Mouse (Mus musculus) stomach, postnatal 0 days (tissue): ENCODE data around the gene Rcan1. TPM values are rescaled to one million over a fixed set of nuclear protein-coding genes. Genes with fewer than 3 reads are reported as not detected.
"Not testable (repeated sequence)": the region's sequence is repeated elsewhere in the genome, so short reads cannot be mapped to it uniquely, and the experiment has no call there.

Source experiments
- ATAC-seq: fragments of 200-750 bp; cut with Nextera tagmentation; 2 replicates; pipeline ENCODE4 v1.8.0; 2017; ENCODE audit not compliant: low FRiP score, low TSS enrichment
- DNase-seq: peaks from one replicate; pipeline ENCODE4 v3.0.0-alpha.2; 2016; ENCODE audit warnings: low spot score
- H3K27ac ChIP-seq: fragments of 300-500 bp; sonication (generic); replicated peaks from 2 replicates; pipeline ENCODE4 v1.5.1; 2014; ENCODE audit warnings: mild to moderate bottlenecking, control low read depth
- H3K27me3 ChIP-seq: fragments of 300-500 bp; sonication (generic); 2 replicates; pipeline ENCODE4 v1.6.1; 2014; ENCODE audit warnings: low read length; ENCODE audit not compliant: control insufficient read depth, insufficient read depth
- H3K36me3 ChIP-seq: fragments of 300-500 bp; sonication (generic); 2 replicates; pipeline ENCODE4 v1.6.1; 2014; ENCODE audit warnings: low read length, mixed read lengths; ENCODE audit not compliant: control insufficient read depth, insufficient read depth
- H3K4me1 ChIP-seq: fragments of 300-500 bp; sonication (generic); replicated peaks from 2 replicates; pipeline ENCODE4 v1.6.1; 2014; ENCODE audit warnings: antibody characterized with exemption; ENCODE audit not compliant: control insufficient read depth, insufficient read depth
- H3K4me2 ChIP-seq: fragments of 300-500 bp; sonication (generic); replicated peaks from 2 replicates; pipeline ENCODE4 v1.6.1; 2014; ENCODE audit warnings: low read depth, mild to moderate bottlenecking, control low read depth, moderate library complexity
- H3K4me3 ChIP-seq: fragments of 300-500 bp; sonication (generic); 2 replicates; pipeline ENCODE4 v1.5.1; 2014; ENCODE audit warnings: low read depth, low read length, control low read depth
- H3K9ac ChIP-seq: fragments of 300-500 bp; sonication (generic); 2 replicates; pipeline ENCODE4 v1.6.1; 2014; ENCODE audit warnings: mild to moderate bottlenecking, low read length, control low read depth, mixed read lengths
- H3K9me3 ChIP-seq: fragments of 300-500 bp; sonication (generic); 2 replicates; pipeline ENCODE4 v1.6.1; 2016; ENCODE audit warnings: low read length; ENCODE audit not compliant: control insufficient read depth
- CTCF ChIP-seq: IDR thresholded peaks from 2 replicates; pipeline ENCODE4 v1.5.1; 2016; ENCODE audit warnings: antibody characterized with exemption, low read depth, mild to moderate bottlenecking, moderate library complexity
- EP300 ChIP-seq: optimal IDR thresholded peaks from 2 replicates; pipeline ENCODE3; 2016; ENCODE audit warnings: antibody characterized with exemption
- WGBS: fragments of 180-500 bp; shearing (Covaris S2); extraction: QIAGEN DNeasy Blood & Tissue Kit; methylation state at CpG from one replicate; pipeline ENCODE4 v1.1.7; 2014; 5-methylcytosine and 5-hydroxymethylcytosine counted together
- polyA plus RNA-seq: library from polyadenylated mRNA; unstranded; fragments of >200 nt; fragmentation: Nextera tagmentation; extraction: Ambion mirVana; gene quantifications from 2 replicates; pipeline ENCODE4 v1.2.1, GENCODE M21; 2015

Rcan1 gene
- polyA plus RNA-seq, result 24.8 and 28.6 TPM in 2 replicates

GRCm38 (mm10) chr16:92470706-92471105 lies at the start of gene Rcan1:
Gene Rcan1 (minus strand): TSS chr16:92470867.
- no peak within 1 kb of the TSS for H3K4me3 ChIP-seq
- H3K9me3 ChIP-seq, result no peaks in the 10 kb centered on the region
- H3K27ac ChIP-seq, result no peak within 1 kb of the TSS
- H3K9ac ChIP-seq, result no peak within 1 kb of the TSS
- no peak for TF ChIP-seq CTCF
- no peak for TF ChIP-seq EP300
- WGBS, result 76% methylated on average over 6 of the region's 6 CpGs
- ATAC-seq (no peak), DNase-seq (no peak)
- no peaks in the 10 kb centered on the region for H3K27me3 ChIP-seq
- H3K4me2 ChIP-seq, result no peak within 1 kb of the TSS
- H3K4me1 ChIP-seq, result no peaks in the 10 kb centered on the region
- no peaks in the 10 kb centered on the region for H3K36me3 ChIP-seq

DNA sequence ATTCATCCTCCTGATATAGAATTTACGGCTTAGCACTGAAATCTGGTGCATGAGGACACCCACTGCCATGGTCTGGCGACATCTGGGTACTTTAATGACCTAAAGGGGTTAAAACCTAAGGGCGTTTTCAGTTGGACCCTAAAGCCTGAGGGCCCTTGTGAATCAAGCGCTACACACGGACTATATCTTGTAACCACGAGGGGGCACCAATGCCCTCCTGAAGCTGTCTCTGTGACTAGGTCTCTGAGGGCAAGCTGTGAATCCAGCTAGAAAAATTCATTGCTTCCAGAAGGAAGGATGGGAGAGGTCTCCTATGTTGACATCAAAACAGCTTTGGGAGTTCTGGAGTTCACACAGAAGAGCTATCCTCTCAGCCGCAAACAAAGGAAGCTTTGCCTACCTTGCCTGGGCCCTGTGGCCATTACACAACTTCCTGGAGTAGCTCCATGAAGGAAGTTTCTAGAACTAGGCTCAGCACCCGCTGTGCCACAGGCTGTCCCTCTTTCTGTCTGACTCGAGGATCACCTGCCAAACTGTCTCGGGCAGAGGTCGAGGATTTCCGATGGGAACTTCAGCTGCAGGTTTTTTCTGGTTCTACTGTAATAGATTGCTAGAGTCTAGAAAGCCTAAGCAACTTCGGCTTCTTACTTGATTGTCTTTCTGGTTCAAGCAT lies 49.3 kb upstream of the Rcan1 start:
- no peaks in the 10 kb centered on the region for H3K36me3 ChIP-seq
- H3K27me3 ChIP-seq, result no peaks in the 10 kb centered on the region
- no peaks in the 10 kb centered on the region for H3K4me1 ChIP-seq
- peak; percentile 81 for TF ChIP-seq CTCF
- TF ChIP-seq EP300, result no peak
- ATAC-seq, result 0 out of 2 replicates have a peak, but pooled peaks have one; percentile 24
- H3K9ac ChIP-seq, result no peak overlapping the region
- no peak overlapping the region for H3K4me3 ChIP-seq
- DNase-seq, result peak; percentile 67
- H3K9me3 ChIP-seq, result no peaks in the 10 kb centered on the region
- 53% methylated on average over 13 of the region's 13 CpGs for WGBS
- H3K4me2 ChIP-seq, result no peak overlapping the region
- no peak overlapping the region for H3K27ac ChIP-seq

GRCm38 (mm10) chr16:92518718-92519117 lies 48.1 kb upstream of the Rcan1 start:
- no peak overlapping the region for H3K9ac ChIP-seq
- no peaks in the 10 kb centered on the region for H3K27me3 ChIP-seq
- H3K4me3 ChIP-seq, result no peak overlapping the region
- no peak overlapping the region for H3K27ac ChIP-seq
- ATAC-seq, result no peak
- 57% methylated on average over 4 of the region's 4 CpGs for WGBS
- DNase-seq, result no peak
- no peaks in the 10 kb centered on the region for H3K4me1 ChIP-seq
- TF ChIP-seq CTCF (no peak), EP300 (no peak)
- H3K36me3 ChIP-seq, result no peaks in the 10 kb centered on the region
- H3K9me3 ChIP-seq, result no peaks in the 10 kb centered on the region
- H3K4me2 ChIP-seq, result no peak overlapping the region

DNA sequence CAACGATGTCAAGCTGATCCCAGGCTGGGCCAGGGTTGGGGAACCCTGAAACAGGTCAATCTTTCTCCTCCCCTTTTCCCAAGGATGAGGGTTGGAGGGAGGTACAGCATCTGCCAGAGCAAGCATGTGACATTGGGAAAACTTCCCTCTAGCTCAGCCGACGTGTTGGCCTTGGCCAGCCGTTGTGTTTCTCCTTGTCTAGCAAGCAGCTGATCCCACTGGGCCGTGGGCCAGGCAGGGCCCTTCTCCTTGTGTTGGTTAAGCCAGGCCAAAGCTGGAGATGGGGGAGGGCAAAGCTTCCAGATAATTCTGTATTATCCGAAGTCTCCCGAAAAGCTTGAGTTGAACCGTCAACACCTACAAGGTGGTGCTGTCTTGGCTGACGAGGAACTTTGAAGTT lies 45.5 kb upstream of the Rcan1 start:
- H3K4me3 ChIP-seq, result no peak overlapping the region
- no peak for ATAC-seq
- 46% methylated on average over 9 of the region's 9 CpGs for WGBS
- no peaks in the 10 kb centered on the region for H3K9me3 ChIP-seq
- no peak overlapping the region for H3K9ac ChIP-seq
- H3K27ac ChIP-seq, result no peak overlapping the region
- DNase-seq, result no peak
- H3K4me1 ChIP-seq, result no peaks in the 10 kb centered on the region
- H3K36me3 ChIP-seq, result no peaks in the 10 kb centered on the region
- no peak overlapping the region for H3K4me2 ChIP-seq
- H3K27me3 ChIP-seq, result no peaks in the 10 kb centered on the region
- no peak for TF ChIP-seq EP300
- no peak for TF ChIP-seq CTCF

DNA sequence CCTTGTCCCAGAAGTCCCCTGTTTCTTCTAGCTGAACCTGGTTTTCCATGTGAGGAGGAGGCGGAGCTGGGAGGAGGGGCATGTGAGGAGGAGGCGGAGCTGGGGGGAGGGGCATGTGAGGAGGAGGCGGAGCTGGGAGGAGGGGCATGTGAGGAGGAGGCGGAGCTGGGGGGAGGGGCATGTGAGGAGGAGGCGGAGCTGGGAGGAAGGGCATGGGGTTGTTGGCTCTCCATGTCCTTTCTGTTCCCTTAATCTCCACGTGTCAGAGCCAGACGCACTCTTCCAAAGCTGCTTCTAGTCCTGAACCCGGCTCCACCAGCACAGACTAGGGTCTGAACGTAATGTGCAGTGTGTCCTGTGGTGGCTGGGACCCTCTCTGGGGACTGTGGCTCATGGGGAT lies 44.2 kb upstream of the Rcan1 start:
- not testable (repeated sequence) for DNase-seq, H3K9me3 ChIP-seq, ATAC-seq, H3K36me3 ChIP-seq, H3K4me3 ChIP-seq, H3K4me1 ChIP-seq, H3K4me2 ChIP-seq, H3K9ac ChIP-seq, H3K27ac ChIP-seq, H3K27me3 ChIP-seq
- WGBS, result 71% methylated on average over 9 of the region's 9 CpGs

- DNase-seq, result peak; percentile 58
- H3K27me3 ChIP-seq, result no peaks in the 10 kb centered on the region
- H3K4me1 ChIP-seq, result no peaks in the 10 kb centered on the region
- H3K4me3 ChIP-seq, result no peak overlapping the region
- no peak overlapping the region for H3K27ac ChIP-seq
- ATAC-seq, result peak; percentile 46
- 69% methylated on average over 5 of the region's 5 CpGs for WGBS
- H3K9me3 ChIP-seq, result no peaks in the 10 kb centered on the region
- no peaks in the 10 kb centered on the region for H3K36me3 ChIP-seq
- no peak overlapping the region for H3K4me2 ChIP-seq
- H3K9ac ChIP-seq, result no peak overlapping the region
- TF ChIP-seq CTCF (peak; percentile 76), EP300 (no peak)
These were observed 41.2 kb upstream of the Rcan1 start for GRCm38 (mm10) chr16:92511773-92512391.
